Mouse (Mus musculus): ENCODE results near the gene Cnfn.
A peak's percentile ranks its signal among the peaks of the same experiment; 100 is the strongest.

The Cnfn gene

DNA sequence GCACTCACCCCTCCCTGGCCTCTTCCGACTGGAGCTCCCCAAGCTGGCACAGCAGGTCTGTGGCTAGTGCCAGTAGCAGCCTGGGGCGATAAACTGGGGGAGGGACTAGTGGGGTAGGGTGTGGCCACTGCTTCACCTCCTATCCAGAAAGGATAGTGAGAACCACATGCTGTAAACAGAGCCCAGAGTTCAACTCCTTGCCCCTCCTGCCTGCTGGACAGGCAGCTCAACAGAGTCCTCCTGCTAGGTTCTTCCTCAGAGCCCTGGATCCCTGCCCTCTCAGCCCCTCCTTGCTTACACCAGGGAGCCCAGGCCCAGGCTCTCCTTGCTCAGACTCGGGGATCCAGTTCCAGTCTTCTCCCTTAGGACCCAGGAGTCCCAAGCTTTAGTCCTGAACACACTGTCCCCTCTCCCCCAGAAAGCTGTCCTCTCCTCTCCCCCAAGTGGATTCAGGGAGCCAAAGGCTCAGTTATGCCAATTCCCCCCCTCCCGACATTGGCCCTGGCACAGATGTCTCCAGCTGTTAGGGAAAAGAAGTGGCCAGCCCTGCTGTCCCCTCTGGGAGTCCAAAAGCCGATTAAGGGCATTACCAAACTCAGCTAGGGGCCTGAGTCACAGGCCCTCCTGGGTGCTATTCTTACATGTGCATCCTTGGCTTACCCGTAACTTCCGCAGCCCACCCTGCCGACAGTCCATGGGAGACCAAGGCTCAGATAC is 20.7 kb upstream of the Cnfn start:
- peak; percentile 72 for DNase-seq (ENCODE audit: low spot score)

DNA sequence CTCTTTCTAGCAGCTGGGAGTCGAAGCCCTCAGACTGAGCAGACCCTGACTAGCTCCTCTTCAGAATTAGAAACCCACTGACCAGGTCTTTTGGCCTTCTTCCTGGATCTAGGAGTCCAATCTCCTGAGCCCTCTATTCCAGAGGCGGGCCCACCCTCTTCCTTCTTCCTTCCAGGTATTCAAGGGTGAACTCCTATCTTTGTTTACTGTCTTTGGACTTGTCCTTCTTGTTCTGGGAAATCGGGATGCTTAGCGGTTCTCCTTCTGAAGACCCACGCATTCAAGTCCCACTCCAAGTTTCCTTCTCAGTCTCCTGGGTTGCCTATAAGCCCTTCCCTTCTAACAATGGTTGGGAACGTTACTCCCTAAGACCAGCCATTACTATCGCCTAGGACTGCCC is 19.4 kb upstream of the Cnfn start:
- DNase-seq (ENCODE audit: low spot score), result no peak

GRCm38 (mm10) chr7:25387811-25388440 is 18.4 kb upstream of the Cnfn start:
- DNase-seq (ENCODE audit: low spot score), result no peak

DNA sequence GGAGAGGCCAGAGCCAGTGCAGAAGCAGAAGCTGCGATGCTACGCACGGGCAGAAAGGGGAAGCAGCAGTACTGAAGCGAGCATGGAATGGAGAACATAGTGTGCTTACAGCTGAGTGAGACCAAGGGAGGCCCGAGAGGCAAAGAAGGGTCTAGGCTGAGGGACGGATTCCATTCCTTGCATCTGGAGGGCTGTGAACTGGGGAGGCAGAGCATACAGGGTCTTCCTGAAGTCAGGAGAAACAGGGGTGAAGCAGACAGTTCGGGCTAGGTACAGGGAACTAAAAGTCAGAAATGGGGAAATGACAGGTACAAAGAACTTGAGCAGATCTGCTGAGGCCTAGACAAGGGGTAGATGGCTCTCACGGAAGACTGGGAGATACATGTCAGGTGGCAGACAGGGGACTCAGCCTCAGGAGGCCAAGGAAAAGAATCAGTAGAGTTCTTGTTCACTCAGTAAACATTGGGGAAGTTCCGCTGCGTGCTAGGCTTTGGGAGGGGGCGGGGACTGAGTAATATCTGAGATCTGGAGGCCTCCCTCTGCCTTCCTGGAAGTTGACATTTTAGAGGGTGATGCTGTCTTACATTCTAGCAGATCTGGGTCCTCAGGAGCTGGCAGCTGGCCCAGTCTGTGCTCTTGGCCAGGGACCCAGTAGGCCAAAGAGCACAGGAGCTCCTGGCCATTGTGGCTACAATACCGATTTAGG is 16.5 kb upstream of the Cnfn start:
- peak; percentile 90 for DNase-seq (ENCODE audit: low spot score)

DNA sequence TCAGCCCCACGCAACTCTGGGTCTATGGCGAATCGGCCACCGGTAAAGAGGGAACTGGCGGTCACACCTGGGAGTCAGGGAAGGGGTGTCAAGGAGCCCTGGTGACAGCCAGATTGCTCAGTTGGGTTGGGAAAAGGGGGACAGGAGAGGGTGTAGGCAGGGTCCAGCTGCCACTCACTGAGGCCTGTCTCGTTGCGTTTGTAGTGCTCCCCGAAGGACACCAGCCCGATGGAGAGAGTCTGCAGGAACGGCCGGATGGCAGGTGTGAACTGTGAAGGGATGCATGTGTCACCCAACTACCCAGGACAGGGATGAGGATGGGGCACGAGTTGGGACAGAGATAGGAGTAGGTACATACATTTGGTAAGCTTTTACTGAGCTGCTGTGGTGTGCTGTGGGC is 15.7 kb upstream of the Cnfn start:
- DNase-seq (ENCODE audit: low spot score), result no peak

GRCm38 (mm10) chr7:25384818-25385217 is 15.3 kb upstream of the Cnfn start:
- no peak for DNase-seq (ENCODE audit: low spot score)

GRCm38 (mm10) chr7:25384318-25384717 is 14.8 kb upstream of the Cnfn start:
- no peak for DNase-seq (ENCODE audit: low spot score)

GRCm38 (mm10) chr7:25383891-25384290 is 14.4 kb upstream of the Cnfn start:
- no peak for DNase-seq (ENCODE audit: low spot score)

DNA sequence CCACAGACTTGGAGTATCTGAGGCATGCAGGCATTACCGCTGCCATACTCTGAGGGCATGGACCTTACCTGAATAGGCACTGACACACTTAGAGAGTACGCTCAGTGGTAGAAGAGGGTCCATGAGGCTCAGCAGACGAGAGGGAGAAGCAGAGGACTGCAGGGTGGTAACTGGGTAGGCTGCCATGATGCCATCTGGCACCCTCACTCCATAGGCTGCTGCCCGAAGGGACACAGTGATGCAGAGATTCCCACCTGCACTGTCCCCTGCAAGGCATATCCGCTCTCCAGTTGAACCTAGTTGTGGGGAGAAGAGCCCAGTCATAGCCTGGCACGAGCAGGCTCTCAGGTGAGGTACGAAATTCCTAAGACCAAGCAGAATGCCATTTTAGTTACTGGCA is 13.9 kb upstream of the Cnfn start:
- no peak for DNase-seq (ENCODE audit: low spot score)

DNA sequence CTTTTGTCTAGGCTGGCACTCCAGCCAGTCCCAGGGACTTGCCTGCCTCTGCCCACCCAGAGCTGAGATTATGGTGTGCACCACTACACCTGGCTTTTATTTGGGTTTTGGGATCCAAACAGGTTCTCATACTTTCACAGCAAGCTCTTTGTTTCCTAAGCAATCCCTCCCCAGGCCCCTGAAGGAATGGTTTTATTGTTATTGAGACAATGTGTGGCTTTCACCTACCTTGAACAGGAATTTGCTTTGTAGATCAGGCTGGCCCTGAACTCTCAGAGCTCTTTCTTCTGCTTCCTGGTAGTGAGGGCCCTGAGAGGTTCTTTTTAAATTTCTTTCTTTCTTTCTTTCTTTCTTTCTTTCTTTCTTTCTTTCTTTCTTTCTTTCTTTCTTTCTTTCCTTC is 13.0 kb upstream of the Cnfn start:
- no peak for DNase-seq (ENCODE audit: low spot score)

DNA sequence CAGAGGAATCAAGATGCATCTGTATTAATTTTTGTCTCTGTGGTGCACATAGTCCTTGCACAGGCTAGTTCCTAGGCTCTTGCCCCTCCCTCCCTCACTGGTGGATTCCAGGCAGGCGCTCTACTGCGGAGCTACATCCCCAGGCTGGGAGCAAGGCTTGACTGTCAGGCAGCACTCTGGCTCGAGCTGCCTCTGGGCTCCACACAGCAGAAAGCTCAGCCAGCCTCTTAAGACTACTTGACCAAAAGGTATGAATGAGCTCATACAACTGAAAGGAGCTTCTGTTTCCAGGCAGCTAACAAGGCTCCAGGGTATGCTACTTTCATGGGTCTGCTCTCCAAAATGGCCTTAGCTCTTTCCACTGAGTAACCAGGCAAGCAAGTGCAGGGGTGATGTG is 11.8 kb upstream of the Cnfn start:
- DNase-seq (ENCODE audit: low spot score), result no peak

DNA sequence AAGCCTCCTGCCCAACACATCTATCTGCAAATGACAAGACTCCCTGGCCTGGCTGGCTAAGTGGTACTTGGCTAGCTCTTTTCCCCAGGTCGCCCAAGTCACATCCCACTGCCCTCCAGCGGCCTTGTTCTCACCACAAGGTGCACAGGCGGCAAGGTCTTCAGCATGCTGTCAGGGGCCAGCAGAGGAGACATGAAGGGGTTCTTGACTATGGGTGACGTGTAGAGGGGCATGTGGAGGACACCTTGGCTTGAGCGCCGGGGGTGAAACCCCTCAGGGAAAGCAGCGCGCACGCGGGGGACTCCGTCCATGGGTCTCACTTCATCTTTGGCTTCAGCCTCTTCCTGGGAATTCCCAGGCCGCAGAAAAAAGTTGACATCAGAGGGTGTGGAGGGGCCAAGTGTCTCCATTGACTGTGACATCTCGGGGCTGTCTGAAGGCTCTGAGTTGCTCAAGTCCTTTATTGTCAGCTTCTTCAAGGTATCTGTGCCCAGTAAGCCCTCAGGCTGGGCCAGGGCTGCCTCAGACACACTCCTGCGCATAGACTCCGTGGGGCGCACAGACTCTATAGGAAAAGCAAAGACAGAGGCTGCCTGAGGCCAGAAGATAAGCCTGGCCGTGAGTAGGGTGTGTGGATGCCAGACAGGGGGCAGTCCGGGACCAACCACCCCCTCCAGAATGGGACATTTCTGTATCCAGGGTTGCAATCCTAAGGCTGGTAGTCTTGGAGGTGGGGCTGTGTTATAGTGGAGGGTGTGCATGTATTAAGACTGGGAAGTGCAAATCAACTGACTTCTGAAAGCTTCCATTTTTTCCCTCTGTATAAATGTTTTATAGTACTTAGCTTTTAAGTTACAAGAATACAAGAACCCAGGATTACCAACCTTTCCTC is 11.1 kb upstream of the Cnfn start:
- no peak for DNase-seq (ENCODE audit: low spot score)

DNA sequence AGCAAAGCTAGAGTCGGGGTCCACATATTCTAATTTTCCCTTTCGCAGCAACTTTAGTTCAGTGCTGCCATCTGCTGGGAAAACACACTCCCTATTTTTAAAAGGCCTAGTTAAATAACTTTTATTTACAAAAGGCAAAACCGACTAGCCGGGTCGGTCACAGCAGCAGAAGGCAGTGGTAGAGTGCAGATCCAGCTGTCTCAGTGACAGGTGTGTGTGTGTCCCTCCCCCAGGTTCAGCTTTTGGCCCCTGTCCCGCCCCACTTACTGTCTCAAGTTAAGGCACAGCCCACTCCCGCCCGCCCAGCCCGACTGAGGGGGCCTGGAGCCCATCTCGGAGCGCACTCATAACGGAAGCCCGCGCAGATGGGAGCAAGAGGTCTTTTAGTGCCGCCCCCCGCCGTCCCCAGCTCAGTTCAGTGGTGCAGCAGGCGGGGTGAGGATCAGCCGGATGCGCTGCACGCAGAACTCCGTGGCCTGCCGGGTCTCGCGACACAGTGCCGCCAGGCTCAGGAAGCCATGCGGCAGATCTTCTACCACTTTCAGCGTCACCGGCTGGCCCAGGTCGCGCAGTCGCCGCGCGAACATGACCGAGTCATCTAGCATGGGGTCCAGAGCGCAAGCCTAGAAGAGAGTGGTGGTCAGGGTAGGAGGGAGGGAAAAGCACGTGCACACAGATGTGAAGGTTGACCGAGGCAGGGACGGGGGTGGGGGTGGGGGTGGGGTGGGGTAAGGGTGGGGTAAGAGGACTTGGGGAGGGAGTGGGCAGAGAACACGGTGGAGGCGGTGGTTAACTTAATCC is 10.2 kb upstream of the Cnfn start:
- DNase-seq (ENCODE audit: low spot score), result peak; percentile 59

- DNase-seq (ENCODE audit: low spot score), result no peak
These were observed 8.9 kb upstream of the Cnfn start for GRCm38 (mm10) chr7:25378181-25379100.

DNA sequence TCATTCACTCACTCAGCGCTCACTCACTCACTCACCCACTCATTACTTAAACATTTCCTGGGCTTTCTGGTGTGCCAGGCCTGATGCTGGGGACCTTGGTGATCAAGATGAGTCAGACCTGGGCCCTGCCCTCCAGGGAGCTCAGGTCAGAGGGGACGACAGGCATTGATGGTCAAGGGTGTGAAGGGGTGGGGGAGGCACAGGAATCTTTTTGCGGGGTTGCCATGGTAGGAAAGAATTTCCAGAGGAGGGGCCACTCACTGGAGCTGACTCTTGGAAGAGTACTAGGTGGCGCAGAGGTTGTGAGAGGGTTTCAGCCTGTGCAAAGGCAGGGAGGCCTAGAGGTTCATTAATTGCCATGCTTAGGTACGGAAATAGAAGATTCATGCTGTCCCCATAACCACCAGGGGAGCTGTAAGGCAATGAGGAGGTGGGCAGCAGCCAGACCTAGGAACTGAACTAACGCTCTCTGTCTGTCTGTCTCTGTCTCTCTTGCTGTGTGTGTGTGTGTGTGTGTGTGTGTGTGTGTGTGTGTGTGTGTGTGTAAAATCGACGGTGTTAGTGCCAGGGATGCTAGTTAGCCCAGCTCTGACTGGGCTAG is 7.7 kb upstream of the Cnfn start:
- no peak for DNase-seq (ENCODE audit: low spot score)

DNA sequence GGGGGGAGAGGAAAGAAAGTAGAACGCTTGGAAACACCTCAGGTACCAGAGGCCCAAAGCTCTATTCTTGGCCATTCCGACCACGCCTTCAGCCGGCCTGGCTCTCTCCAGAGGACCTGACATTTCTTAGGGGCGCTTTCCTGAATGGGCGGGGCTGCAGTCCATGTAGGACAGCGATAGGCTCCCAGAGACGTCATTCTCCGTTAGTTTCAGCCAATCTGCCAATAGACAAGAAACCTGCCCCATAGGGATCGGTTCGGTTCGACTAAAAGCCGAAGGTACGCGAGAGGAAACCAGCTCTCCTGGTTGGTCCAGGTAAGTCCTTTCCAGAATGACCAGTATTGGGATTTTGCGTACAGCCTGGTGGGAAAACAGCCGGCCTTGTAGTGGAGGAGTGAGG is 7.0 kb upstream of the Cnfn start:
- DNase-seq (ENCODE audit: low spot score), result peak; percentile 94

DNA sequence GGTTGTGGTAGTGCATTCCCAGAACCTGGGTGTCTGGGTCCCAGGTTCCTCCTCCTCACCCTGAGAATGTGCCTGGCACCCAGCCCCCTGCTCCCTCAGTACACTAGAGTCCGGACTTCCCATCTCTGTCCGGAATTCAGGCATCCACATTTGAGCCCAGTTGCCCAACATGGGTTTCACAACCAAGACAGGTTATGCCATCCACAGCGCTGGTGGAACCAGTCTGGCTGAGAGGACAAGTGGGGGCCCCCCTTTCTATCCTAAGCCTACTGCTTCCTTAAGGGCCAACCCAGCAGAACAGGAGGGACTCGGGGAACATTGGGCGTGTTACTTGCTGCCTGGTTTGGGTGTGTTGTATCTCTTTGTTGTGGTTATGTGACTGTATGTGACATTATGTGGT is 2.9 kb upstream of the Cnfn start:
- DNase-seq (ENCODE audit: low spot score), result peak; percentile 79

- DNase-seq (ENCODE audit: low spot score), result no peak
These were observed 1.2 kb downstream of the Cnfn start for GRCm38 (mm10) chr7:25368333-25368732.

DNA sequence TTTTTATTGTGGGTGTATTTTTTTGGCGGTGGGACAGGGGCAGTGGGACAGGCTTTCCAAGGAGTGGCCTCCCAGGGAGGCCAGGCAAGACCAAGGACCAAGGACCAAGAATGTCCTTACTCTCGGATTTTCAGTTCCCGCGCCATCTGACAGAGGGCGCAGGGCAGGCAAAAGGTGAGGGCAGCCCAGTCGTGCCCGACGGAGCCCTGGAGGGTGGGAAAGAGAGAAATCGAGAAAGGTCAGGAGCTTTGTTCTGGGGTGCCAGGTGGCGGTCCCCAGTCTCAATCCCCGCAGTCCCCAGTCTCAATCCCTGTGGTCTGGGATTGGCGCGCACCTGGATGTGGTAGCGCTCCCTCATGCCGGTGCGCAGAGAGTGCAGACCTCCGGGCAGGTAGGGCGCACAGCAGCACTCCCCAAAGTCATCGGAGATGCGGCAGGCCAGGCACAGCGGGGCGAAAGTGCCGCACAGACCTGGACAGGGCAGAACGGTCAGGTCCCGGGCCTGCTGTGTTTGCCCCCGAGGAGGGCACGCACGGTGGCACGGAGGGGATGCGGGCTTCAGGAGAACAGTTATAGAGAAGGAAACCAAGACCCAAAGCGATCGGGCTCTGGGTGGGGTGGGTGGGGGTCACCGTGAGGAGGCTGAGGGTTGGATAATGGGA is 1.8 kb downstream of the Cnfn start:
- peak; percentile 39 for DNase-seq (ENCODE audit: low spot score)

Measured in lung, postnatal 25 days (tissue).